Mouse (Mus musculus) kidney, adult 11 months (tissue): ENCODE results near the gene Hgf.

Source experiments
- DNase-seq: peaks from one replicate; pipeline ENCODE4 v3.0.0; 2022

Hgf gene

GRCm38 (mm10) chr5:16553304-16554047 is at the start of gene Hgf:
Gene Hgf, plus strand, starts transcription at chr5:16553495.
- DNase-seq = peak; percentile 38

DNA sequence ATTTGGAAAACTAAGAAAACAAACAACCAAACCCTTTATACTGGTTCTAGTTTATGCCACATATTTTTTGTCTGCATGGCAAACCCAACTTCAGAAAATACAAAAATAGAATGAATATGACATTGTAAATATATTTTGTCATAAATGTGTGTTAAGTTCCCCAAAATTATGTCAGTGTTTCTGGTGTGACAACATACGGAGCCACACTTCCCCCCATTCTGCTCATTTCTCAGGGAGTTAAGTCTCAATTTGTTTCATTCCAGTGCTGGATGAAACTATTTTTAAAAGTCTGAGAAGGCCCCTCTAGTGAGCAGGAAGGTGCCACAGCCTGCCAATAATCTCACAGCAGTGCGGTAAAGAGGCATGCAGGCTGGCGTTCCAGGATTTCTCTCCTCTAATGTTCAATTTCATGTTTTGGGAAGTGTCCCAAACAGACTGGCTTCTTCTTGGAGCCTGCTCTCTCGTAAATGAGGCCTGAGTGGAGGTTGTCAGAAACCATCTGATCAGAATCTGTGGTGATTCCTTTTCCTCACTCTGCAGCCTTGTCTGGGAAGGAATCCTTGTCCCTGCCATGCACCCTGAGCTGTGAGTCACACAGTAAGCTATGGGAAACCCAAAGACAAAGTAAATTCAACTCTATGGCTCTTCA is 46.5 kb upstream of the Hgf start:
- DNase-seq = no peak

- no peak for DNase-seq
Measured at GRCm38 (mm10) chr5:16531619-16532277, 21.5 kb upstream of the Hgf start.

DNA sequence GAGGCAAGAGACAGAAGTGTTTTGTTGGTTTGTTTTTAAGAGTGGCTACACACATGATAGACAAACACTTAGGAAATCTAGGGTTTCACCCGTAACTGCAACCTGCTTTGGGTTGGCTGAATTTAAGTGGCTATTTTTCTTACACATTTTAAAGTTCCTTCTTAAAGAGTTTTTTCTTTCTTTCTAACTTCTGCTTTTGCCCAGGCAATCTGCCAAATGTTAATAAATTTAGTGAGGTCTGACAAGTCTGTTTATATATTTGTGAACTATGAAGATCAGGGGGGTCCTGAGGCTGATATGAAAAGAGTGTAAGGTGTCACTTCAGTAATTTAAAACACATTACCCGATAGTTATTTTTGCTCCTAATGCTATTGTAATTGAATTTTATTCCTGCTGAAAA is 15.2 kb upstream of the Hgf start:
- DNase-seq = no peak

DNA sequence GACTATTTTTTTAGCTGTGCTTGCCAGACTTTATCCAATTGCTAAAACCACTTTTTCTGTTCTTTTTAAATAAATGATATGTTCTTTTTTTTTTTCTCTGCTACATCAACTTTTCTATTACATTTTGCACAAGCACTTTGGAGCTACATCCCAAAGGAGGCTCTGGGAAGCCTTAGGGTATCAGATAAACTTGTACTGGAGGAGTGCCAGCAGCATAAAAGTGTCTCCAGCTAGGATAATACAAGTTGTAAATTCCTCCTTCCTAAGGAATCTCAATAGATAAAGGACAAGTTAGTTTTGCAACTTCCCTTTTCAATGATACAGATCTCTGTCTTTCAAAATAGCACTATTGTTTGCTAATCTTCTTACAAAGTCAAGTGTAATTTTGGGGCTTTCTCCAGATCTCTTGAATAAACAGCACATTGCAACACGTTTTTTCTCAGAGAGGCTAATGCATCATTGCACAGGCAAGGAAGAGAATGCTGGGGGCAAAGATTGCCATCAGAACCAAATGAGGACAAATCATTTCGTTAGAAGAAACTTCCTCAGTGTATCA is 11.7 kb upstream of the Hgf start:
- DNase-seq = no peak

- no peak for DNase-seq
Measured at GRCm38 (mm10) chr5:16547490-16547889, 5.8 kb upstream of the Hgf start.

DNA sequence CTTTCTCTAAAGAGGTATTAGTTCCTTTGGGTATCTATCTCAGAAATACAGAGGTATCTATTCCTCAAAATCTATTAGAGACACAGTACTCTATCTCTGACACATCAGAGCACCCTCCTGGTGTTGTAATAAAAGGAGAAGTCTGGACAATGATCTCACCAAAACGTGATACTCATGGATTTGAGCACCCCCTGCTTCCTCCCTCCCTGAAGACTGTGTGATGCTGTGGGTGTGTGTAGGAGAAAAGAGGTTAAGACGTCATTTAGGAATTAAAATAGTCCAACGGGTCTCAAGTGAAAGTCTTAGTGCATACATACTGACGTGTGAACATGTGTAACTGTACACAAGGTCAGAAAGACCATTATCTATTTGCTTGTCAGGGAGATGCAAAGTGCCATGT is 648 bp upstream of the Hgf start:
- DNase-seq = no peak

DNA sequence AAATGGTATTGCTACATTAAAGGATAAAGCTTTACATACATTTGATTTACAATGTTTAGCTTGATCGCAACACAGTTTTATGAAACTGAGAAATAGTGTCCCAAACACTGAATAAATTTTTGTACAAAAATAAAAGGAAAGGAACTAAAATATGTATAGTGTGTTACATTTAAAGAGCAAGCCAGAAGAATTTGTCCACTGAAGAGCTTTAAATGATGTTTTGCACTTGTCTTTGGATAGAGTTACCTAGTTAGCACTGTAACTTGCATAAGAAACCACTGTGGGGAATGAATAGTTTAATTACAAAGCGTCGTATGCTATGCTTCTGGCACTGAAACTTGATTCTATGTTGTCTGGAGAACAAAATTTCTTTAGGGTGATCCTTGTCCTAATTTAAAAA is 7.0 kb downstream of the Hgf start:
- DNase-seq = no peak

GRCm38 (mm10) chr5:16568997-16569396 is 15.7 kb downstream of the Hgf start:
- no peak for DNase-seq

DNA sequence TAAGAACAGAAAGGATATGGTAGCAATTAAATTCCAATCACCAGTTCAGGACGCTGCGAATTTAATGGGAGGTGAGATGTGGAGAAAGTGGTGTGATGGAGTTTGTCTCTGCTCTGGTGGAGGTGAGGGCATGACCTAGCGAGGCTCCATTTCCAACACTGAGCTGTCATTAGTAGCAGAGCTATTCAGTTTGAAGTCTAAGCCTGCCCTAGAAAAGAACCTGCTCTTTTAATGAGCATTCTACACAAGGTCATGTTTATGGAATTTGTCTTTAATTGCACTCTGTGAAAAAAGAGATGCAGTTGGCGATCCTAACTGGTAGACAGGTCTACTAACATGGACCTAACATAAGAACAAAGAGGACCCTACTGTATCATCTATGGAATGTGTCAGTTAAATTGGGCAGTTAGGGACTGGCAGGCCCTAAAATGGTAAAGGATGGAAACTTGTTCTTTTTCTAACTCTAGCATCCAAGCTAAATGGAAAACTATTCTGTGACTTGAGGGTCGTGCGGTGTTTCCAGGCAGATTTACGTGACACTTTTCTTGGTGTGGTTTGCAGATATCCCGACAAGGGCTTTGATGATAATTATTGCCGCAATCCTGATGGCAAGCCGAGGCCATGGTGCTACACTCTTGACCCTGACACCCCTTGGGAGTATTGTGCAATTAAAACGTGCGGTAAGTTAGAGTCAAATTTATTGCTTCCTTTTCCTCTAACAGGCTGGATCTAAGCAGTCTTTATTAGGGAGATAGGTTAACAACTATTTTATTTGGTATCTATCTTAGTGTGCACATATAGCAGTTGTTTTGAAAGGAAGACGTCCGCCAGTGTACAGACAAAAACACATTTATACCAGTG is 24.8 kb downstream of the Hgf start:
- peak; percentile 3 for DNase-seq

DNA sequence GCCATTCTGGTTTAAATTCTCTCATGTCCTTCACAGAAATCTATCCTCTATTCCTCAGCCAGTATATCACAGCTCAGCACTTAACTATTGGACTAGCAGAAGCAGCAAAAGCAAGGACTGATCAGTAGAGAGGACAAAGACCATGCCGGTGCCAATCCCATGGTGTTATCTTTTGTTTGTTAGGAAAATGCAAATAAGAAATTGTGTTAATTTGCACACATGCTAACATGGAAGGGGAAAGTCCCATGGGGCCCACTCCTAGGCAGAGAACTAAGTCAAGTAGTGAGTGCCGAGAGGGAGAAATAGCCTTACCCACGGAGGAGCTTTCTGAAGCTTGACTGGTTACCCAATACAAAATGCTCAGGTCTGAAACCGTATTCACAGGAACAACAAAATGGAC is 42.4 kb downstream of the Hgf start:
- DNase-seq = no peak

- DNase-seq = no peak
Measured at GRCm38 (mm10) chr5:16597996-16598395, 44.7 kb downstream of the Hgf start.

GRCm38 (mm10) chr5:16601463-16601862 is 48.2 kb downstream of the Hgf start:
- no peak for DNase-seq

GRCm38 (mm10) chr5:16632996-16633395 is 79.7 kb downstream of the Hgf start:
- no peak for DNase-seq

- DNase-seq = no peak
Measured at GRCm38 (mm10) chr5:16646417-16646816, 93.1 kb downstream of the Hgf start.

- no peak for DNase-seq
Measured at GRCm38 (mm10) chr5:16647701-16648100, 94.4 kb downstream of the Hgf start.

GRCm38 (mm10) chr5:16650240-16650639 is 96.9 kb downstream of the Hgf start:
- no peak for DNase-seq

DNA sequence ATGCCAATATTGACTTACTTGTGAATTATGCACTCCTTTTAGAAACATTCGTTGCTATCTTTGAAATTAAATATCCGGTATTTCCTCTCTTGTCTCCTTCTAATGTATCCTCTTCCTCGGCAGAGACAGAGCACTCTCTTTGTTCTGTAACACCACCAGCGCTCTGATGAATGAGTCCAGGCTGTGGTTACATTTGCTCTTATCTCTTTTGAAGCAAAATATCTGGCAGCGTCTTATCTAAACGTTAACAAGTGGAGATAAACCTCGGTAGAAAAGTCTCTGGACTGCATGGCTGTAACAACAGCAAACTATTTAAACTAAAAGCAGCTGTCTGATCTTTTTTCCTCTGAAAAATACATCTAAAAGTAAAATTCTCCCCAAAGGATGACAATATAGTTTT is 100.7 kb downstream of the Hgf start:
- no peak for DNase-seq
